Mouse (Mus musculus): ENCODE measurements around the gene Mafb. TPM values are rescaled to one million over a fixed set of nuclear protein-coding genes. Genes with fewer than 3 reads are reported as not detected.

Mafb gene
- polyA plus RNA-seq (2014; fragmentation: Illumina TruSeq; extraction: RNeasy Lipid Tissue Mini Kit (QIAGEN cat#74804); ENCODE audit: low read depth, low replicate concordance) = 7.3 TPM

GRCm38 (mm10) chr2:160366980-160367338 is at the start of gene Mafb:
Gene Mafb, minus strand, starts transcription at chr2:160367065.

DNA sequence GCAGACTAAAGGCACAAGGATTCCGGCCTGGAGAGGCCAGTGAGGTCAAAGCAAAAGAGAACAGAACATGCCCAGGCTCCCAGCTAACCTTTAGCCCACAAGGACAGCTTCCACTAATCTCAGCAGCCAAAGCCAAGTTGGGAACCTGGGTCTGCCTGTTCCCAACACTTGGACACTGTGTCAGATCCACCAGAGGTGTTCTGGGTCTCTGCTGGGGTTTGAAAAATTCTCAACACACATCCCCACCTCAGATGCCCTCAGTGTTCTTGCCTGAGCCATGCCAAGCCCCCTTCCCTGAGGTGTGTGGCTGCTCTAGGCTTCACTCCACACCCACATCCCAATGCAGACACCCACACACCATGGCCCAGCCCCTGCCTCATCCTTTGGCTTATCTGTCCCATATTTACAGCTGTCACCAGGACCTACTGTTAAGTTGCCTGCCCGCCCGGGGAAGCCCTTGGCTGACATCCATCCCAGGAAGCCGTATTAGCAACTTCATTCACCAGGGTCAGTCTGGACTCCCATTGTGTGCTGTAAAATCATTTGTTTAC is 32.7 kb downstream of the Mafb start, which contains the start of gene Gm826:
TSS of gene Gm826 (minus strand) at position 52 of the 551 bp plus-strand sequence.

Other genes starting within 250 kb of the Mafb start
- not detected for gene Gm826, start 32.9 kb downstream of the Mafb start, polyA plus RNA-seq (2014; fragmentation: Illumina TruSeq; extraction: RNeasy Lipid Tissue Mini Kit (QIAGEN cat#74804); ENCODE audit: low read depth, low replicate concordance)

All from adrenal gland, adult 10 weeks (tissue).